Mouse (Mus musculus) yolk sac, embryonic 10.5 days (tissue): Measurements from ENCODE around the gene Rab36.
"Not testable (repeated sequence)": the region's sequence is repeated elsewhere in the genome, so short reads cannot be mapped to it uniquely, and the experiment has no call there.

Experiments
- DNase-seq: peaks from one replicate; pipeline ENCODE4 v3.0.0-alpha.2; 2017; ENCODE audit warnings: low spot score

Gene Rab36

GRCm38 (mm10) chr10:75036883-75037379, at the start of gene Rab36:
TSS of gene Rab36 (plus strand) at chr10:75037058.
- DNase-seq = peak; percentile 98

GRCm38 (mm10) chr10:74987698-74988470, 49.0 kb upstream of the Rab36 start:
- DNase-seq = peak; percentile 31

DNA sequence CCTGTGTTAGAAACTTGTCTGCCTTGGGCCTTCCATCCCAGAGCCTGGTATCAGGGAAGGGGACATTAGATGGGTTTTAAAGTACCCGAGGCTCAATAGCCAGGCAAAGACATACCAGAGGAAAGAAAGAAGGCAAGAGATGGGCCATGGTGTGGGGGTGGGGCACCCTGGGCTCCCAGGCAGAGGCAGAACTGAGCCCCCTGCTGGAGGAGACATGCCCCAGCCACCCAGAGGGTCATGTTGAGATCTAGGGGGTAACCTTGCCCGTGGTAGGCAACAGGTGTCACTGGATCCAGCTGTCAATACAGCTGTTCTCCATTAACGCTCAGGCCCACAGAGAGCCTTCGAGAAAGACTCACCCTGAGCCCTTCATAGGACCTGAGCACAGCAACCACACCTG, 47.0 kb upstream of the Rab36 start:
- no peak for DNase-seq

- DNase-seq = no peak
Observed at GRCm38 (mm10) chr10:74990584-74991322, 46.1 kb upstream of the Rab36 start.

- DNase-seq = no peak
Observed at GRCm38 (mm10) chr10:74994863-74995262, 42.0 kb upstream of the Rab36 start.

DNA sequence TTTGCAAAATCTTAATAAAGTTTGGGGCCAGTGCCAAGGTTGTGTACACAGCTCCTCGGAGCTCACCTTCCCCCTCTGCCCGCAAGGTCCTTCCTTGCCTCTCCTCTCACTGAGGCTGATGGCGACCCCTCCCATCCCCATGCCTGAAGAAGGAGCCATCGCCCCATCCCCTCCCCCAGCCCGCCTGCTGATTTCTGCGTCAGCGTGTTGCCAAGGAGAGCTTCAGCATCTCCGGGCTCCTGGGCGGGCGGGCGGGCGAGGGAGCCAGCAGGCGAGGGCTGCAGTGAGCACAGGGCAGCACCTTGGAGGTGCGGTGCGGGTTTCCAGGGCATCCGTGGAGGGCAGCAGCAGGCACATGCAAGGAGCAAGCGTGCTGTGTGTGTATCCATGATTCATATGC, 41.5 kb upstream of the Rab36 start:
- no peak for DNase-seq

GRCm38 (mm10) chr10:75001391-75001790, 35.5 kb upstream of the Rab36 start:
- DNase-seq = no peak

DNA sequence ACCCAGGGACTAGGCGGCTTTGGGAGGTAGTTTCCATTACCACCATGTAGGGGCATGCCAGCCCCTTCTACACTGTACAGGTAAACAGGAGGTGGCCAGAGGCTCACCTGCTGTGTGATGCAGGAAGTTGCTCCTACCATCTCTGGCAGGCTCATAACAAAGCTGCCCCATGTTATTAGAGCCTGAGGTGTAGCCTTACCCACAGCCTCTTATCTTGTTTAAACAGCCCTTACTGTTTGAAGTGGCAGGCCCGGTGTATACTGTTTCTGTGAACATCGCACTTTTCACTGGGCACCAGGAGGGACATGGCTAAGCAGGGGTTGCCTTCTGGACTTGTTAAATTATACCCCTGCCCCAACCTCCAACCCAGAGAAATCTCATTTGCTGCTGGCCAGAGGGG, 32.8 kb upstream of the Rab36 start:
- no peak for DNase-seq

DNA sequence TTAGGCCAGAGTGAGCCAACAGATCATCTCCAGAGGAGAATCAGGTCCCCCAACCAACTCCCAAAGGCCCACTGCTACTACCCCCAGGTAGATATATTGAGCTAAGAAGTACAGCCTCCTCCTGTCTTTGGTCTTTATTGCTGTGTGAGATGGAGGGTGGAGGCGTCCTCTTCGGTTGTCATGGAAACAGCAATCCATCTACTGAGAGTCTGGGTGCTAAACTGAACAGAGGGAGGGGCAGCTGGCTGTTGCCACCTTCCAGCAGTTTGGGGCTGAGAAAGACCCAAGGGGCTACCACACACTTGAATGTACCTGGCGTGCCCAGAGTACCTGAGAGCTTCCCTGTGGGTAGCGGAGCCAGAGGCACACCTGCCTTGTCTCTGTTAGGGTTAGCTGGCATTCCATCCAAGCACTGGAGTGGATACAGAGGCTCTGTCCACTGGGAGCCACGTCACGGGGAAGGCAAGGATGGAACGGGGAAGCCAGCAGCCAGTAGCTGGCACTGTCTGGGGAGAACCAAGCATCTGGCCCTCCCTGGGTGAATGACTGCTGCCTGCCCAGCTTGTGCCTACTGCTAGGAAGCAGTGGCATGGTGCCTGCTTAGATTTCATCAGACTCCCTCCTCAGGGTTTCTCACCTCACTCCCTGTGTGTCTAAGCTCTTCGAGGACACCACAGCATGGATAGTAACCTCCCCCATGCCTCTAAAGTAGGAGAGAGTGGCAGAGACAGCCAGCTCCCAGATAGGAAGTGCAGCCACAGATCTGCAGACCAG, 29.8 kb upstream of the Rab36 start:
- DNase-seq = no peak

DNA sequence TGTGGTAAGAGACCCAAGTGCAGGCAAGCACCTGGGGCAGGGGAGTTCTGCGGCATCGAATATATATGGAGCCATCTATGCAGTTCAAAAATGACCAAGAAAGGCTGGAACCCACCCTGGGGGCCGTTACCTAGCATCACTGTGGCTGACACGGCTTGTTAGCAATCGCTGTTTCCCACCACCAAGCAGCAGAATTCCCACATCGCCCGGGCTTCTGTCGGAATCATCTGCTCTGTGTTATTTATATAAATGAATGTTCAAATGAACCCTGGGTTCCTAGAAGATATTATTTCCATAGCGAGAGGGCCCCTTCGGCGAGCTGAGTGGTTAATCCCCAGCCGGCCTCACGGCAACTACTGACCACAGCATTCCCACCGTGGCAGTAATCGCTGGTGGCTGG, 26.2 kb upstream of the Rab36 start:
- DNase-seq = no peak

GRCm38 (mm10) chr10:75015465-75015864, 21.4 kb upstream of the Rab36 start:
- DNase-seq = no peak

DNA sequence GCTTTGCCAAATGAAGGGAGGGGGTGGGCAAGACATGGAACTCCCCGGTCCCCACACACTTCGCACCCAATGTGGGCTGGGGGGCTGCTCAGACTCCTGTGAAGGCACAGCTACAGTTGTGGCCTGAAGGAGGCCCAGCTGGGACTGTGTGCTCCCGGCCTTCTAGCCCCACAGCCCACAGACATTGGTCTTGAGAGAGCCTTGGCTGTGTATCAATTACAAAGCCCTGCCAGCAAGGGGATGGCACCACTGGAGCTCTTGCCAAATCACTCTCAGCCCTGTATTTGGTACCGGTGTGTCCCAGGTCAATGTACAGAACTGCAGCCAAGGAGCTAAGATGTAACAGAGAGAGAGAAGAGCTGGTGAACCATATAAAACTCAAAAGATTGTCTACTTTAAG, 20.4 kb upstream of the Rab36 start:
- DNase-seq = no peak

GRCm38 (mm10) chr10:75020271-75020670, 16.6 kb upstream of the Rab36 start:
- DNase-seq = no peak

- peak; percentile 25 for DNase-seq
Observed at GRCm38 (mm10) chr10:75021138-75021537, 15.7 kb upstream of the Rab36 start.

DNA sequence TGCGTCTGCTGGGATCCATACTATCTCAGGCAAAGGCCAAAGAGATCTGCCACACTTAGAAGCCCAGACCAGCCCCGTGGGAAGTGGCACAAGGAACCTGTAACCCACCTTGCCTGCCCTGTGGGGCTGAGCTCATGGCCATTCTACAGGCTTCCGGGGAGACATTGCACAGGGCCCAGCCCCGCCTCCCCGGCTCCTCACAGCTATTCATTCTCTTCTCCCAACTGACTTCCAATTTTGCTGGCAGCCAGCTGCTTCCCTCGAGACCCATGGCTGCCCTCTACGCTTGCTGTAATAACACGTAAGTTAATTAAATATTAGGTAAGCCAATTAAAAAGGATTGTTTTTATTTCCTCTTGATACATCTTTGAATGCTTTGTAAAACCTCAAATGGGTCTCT, 10.4 kb upstream of the Rab36 start:
- DNase-seq = no peak

- DNase-seq = no peak
Observed at GRCm38 (mm10) chr10:75028743-75029142, 8.1 kb upstream of the Rab36 start.

GRCm38 (mm10) chr10:75029677-75030076, 7.2 kb upstream of the Rab36 start:
- no peak for DNase-seq

- DNase-seq = no peak
Observed at GRCm38 (mm10) chr10:75030234-75030633, 6.6 kb upstream of the Rab36 start.

DNA sequence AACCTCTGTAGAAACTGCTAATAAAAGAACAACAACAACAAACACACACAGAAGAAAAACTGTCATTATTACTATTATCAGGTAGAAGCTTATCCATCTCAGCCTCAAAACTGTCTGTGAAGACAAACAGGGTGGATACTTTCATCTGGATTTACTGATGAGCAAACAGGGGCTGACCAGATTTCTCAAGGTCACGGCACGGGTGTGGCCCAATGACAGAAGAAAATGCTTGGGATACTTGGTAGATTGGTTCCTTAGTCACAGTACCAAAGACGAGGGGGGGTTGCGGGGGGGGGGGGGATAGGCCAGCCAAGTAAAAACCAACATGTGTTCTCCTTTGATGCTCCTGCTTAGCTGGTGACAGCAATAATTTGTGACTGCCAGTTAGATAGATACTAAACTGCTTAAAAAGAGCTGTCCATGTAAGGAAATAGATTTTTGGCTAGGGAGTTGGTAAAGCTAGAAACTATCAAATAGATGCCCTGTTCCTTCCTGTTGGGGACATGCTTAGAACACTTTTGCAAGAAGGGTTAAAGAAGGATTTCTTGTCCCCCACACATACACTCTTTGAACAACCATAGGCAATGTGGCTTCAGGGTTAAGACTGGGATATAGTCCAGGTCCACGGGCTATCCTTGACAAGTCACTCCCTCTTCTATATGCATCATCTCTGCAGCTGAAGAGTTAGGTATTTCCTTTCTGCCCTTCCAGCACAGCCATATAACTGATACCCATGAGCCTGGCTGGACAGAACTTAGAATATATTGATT, 5.3 kb upstream of the Rab36 start:
- DNase-seq = no peak

GRCm38 (mm10) chr10:75032395-75032794, 4.5 kb upstream of the Rab36 start, which contains the start of gene Rsph14:
TSS of gene Rsph14 (minus strand) at chr10:75032586.
- no peak for DNase-seq

GRCm38 (mm10) chr10:75042060-75042459, 5.2 kb downstream of the Rab36 start:
- not testable (repeated sequence) for DNase-seq

DNA sequence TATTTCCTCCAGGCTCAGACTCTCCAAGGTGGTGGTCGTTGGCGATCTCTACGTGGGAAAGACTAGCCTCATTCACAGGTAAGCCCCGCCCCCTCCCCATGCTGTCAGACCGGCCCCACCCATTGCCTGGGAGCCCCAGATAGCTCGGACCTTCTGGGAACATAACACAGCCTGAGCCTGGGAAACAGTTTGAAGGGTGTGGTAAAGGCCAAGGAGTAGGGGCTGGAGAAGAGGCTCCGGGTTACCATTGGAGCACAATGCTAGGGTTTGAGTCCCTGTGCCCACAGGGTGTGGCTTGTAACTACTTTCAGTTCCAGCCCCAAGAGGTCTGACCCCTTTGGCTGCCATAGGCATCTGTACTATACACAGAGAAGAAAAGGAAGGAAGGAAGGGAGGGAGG, 7.6 kb downstream of the Rab36 start:
- no peak for DNase-seq
